Comparison of ENCODE assay signal across 8 mouse cellular contexts in the genomic region with DNA sequence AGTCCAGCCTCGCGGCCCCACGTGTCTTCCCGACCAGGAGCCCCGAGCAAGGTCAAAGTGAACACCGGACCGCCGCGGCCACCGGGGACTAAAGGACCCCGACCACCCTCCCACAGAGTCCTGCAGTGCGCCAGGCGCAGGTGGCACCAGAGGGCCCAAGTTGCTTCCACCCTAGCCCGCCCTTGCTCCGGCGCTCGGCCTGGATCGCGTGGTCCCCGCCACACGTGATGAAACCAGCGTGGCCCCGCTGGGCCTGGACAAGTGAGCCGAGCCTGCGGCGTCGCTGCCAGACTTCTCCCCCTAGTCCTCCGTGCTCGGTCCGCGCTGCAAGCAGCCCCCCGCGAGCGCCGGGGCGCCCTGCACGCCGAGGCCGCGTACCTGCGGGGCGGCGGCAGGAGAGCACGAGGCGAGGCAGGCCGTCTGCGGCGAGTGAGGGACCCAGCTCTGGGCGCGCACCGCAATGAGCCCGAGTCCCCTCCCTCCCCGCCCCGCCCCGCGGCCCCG. TPM values are rescaled to one million over a fixed set of nuclear protein-coding genes. Genes with fewer than 3 reads are reported as not detected.
A peak's percentile ranks its signal among the peaks of the same experiment; 100 is the strongest.
DNase-seq lines count a peak whose midpoint lies in the region; ATAC-seq lines count a peak whose summit lies in the region.

No protein-coding gene starts in this region.

- no peaks in the 10 kb centered on the region for H3K27me3 ChIP-seq in kidney, embryonic 16.5 days (ENCODE audit: insufficient read depth, low read length)
- H3K27me3 ChIP-seq in midbrain, embryonic 13.5 days: no peaks in the 10 kb centered on the region

- H3K9me3 ChIP-seq in kidney, embryonic 16.5 days (ENCODE audit: low read length): peaks cover 2% of the 10 kb centered on the region; the same call in 1 of the 2 replicates
- H3K9me3 ChIP-seq in midbrain, embryonic 13.5 days: no peaks in the 10 kb centered on the region

- WGBS in kidney, embryonic 16.5 days: under 1% methylated on average over 49 of the region's 57 CpGs
- WGBS in midbrain, embryonic 13.5 days: under 1% methylated on average over 45 of the region's 57 CpGs

- peak; percentile 88 for ATAC-seq in kidney, embryonic 16.5 days (ENCODE audit: low FRiP score, low TSS enrichment)
- peak; percentile 87 for ATAC-seq in midbrain, embryonic 13.5 days

- H3K4me2 ChIP-seq in kidney, embryonic 16.5 days (replicated peaks; ENCODE audit: low read depth, low read length): peak overlapping the region; percentile 81
- H3K4me2 ChIP-seq in midbrain, embryonic 13.5 days (replicated peaks): peak overlapping the region; percentile 98

- peaks cover 38% of the 10 kb centered on the region for H3K36me3 ChIP-seq in kidney, embryonic 16.5 days (ENCODE audit: insufficient read depth, low read length)
- peaks cover 33% of the 10 kb centered on the region for H3K36me3 ChIP-seq in midbrain, embryonic 13.5 days

- peak; percentile 80 for DNase-seq in cerebellum, adult 11-12 months
- DNase-seq in cerebellum, postnatal 25 days: no peak
- peak; percentile 55 for DNase-seq in urinary bladder, postnatal 25 days (ENCODE audit: low spot score)
- no peak for DNase-seq in urinary bladder, adult 18-20 months (ENCODE audit: low spot score in 2 of 2)
- DNase-seq in gastrocnemius, postnatal 4 days (ENCODE audit: low spot score in 2 of 2): peak; percentile 50 to 81
- no peak for DNase-seq in embryo, embryonic 10 days (ENCODE audit: low spot score)

- peak overlapping the region; percentile 97 for H3K4me3 ChIP-seq in kidney, embryonic 16.5 days (ENCODE audit: low read length)
- H3K4me3 ChIP-seq in midbrain, embryonic 13.5 days (replicated peaks): peak overlapping the region; percentile 95

- peak overlapping the region; percentile 97 for H3K27ac ChIP-seq in kidney, embryonic 16.5 days (ENCODE audit: low read length)
- H3K27ac ChIP-seq in midbrain, embryonic 13.5 days: peak overlapping the region; percentile 97

- peak overlapping the region; percentile 98 for H3K9ac ChIP-seq in kidney, embryonic 16.5 days (replicated peaks; ENCODE audit: low read length)
- peak overlapping the region; percentile 95 for H3K9ac ChIP-seq in midbrain, embryonic 13.5 days (replicated peaks)

- peaks cover 30% of the 10 kb centered on the region for H3K4me1 ChIP-seq in kidney, embryonic 16.5 days (ENCODE audit: insufficient read depth, low read length)
- peaks cover 47% of the 10 kb centered on the region for H3K4me1 ChIP-seq in midbrain, embryonic 13.5 days (replicated peaks)

RNA-seq across cellular contexts. Expression of gene Hspe1, which starts 0.5 kb away (rescaled TPM):
- 100 to 1,000 TPM; 106 to 109 TPM for total RNA-seq in gastrocnemius, postnatal 4 days (2021)
- polyA plus RNA-seq in kidney, embryonic 16.5 days (2015; fragmentation: Nextera tagmentation; extraction: Ambion mirVana): 404 and 411 TPM in 2 replicates
- polyA plus RNA-seq in midbrain, embryonic 13.5 days (2015; fragmentation: Nextera tagmentation; extraction: Ambion mirVana): 294 and 301 TPM in 2 replicates

RNA-seq across cellular contexts. Expression of gene Hspd1, which starts 0.6 kb away (rescaled TPM):
- 100 to 1,000 TPM; 191 to 196 TPM for total RNA-seq in gastrocnemius, postnatal 4 days (2021)
- 480 and 498 TPM in 2 replicates for polyA plus RNA-seq in kidney, embryonic 16.5 days (2015; fragmentation: Nextera tagmentation; extraction: Ambion mirVana)
- 295 and 300 TPM in 2 replicates for polyA plus RNA-seq in midbrain, embryonic 13.5 days (2015; fragmentation: Nextera tagmentation; extraction: Ambion mirVana)

RNA-seq across cellular contexts. Expression of gene Coq10b, which starts 34.9 kb away (rescaled TPM):
- total RNA-seq in gastrocnemius, postnatal 4 days (2021): 10 to 100 TPM in 1 of 2 experiments, 1 to 10 TPM in 1; 8.9 to 14.2 TPM
- 15.3 and 16.5 TPM in 2 replicates for polyA plus RNA-seq in kidney, embryonic 16.5 days (2015; fragmentation: Nextera tagmentation; extraction: Ambion mirVana)
- 33.1 and 35.2 TPM in 2 replicates for polyA plus RNA-seq in midbrain, embryonic 13.5 days (2015; fragmentation: Nextera tagmentation; extraction: Ambion mirVana)

RNA-seq across cellular contexts. Expression of gene Mob4, which starts 43.6 kb away (rescaled TPM):
- 10 to 100 TPM; 53.1 to 56.2 TPM for total RNA-seq in gastrocnemius, postnatal 4 days (2021)
- 134 and 139 TPM in 2 replicates for polyA plus RNA-seq in kidney, embryonic 16.5 days (2015; fragmentation: Nextera tagmentation; extraction: Ambion mirVana)
- 189 and 208 TPM in 2 replicates for polyA plus RNA-seq in midbrain, embryonic 13.5 days (2015; fragmentation: Nextera tagmentation; extraction: Ambion mirVana)

Comparison
In these comparisons a context has a peak if more than half of its experiments do, and no peak if none do; other contexts are left out.
1. DNase-seq: peak in cerebellum, adult 11-12 months (single experiment), urinary bladder, postnatal 25 days (single experiment) and gastrocnemius, postnatal 4 days (2 of 2); none in cerebellum, postnatal 25 days (0 of 2), urinary bladder, adult 18-20 months (0 of 2) and embryo, embryonic 10 days (single experiment).